Mouse (Mus musculus) embryonic stem cell, embryonic (primary cell): Measurements from ENCODE around the gene Glg1.

Experiments
- CTCF ChIA-PET, 4 experiments: fragments of 300-600 bp in 2 of 4; fragments of 350-600 bp in 2 of 4; sonication (Branson Sonifier 250); formaldehyde crosslinking; loops; one replicate each; lab custom pipeline; 2022; ENCODE audit warnings: inconsistent platforms in 2 of 4; lab: Charles Lee
- POLR2A ChIA-PET, 4 experiments: fragments of 300-600 bp in 2 of 4; fragments of 350-600 bp in 2 of 4; sonication (Branson Sonifier 250); formaldehyde crosslinking; loops; one replicate each; lab custom pipeline; 2022; ENCODE audit warnings: antibody characterized with exemption in 4 of 4, inconsistent platforms in 1 of 4; lab: Charles Lee

Gene Glg1

GRCm38 (mm10) chr8:111258631-111259407, at the start of gene Glg1:
TSS of gene Glg1 (minus strand) at chr8:111259216.
- CTCF ChIA-PET = interaction anchor here in 3 of 4 experiments (0.6 to 1.0 kb wide), 4 partner anchors 10 to 74 kb away, joined by 3 to 4 read pairs (median 3); partner anchors contain the start of gene Rfwd3 (in 1 of the 3)

GRCm38 (mm10) chr8:111305031-111305730, 46.2 kb upstream of the Glg1 start:
- ChIA-PET POLR2A (interaction anchor here in 2 of 4 experiments (0.7 to 1.3 kb wide), 5 partner anchors 23 to 461 kb away, joined by 3 to 4 read pairs (median 4); partner anchors contain the start of gene Glg1 (in 1 of the 2)), CTCF (interaction anchor here in 2 of 4 experiments (0.7 to 1.1 kb wide), 3 partner anchors 8 to 87 kb away, joined by 4 to 7 read pairs (median 4); no protein-coding TSS in a partner anchor)

More at GRCm38 (mm10) chr8:111258631-111259407, at the start of gene Glg1:
- POLR2A ChIA-PET = interaction anchor here (0.5 to 5.4 kb wide), 38 partner anchors 8 to 503 kb away, joined by 3 to 37 read pairs (median 4); partner anchors contain the start of genes Rfwd3 (in 3 of the 4), Cog4 (in 1 of the 4), Ddx19a (in 1 of the 4) and Ddx19b (in 1 of the 4)

- CTCF ChIA-PET = interaction anchor here (0.6 to 1.3 kb wide), 7 partner anchors 8 to 675 kb away, joined by 3 to 8 read pairs (median 6); no protein-coding TSS in a partner anchor
Measured at GRCm38 (mm10) chr8:111304359-111304758, 45.3 kb upstream of the Glg1 start.

GRCm38 (mm10) chr8:111303076-111303803, 44.2 kb upstream of the Glg1 start:
- ChIA-PET CTCF (interaction anchor here in 2 of 4 experiments (0.6 to 1.3 kb wide), 2 partner anchors 22 to 674 kb away, joined by 4 to 7 read pairs; no protein-coding TSS in a partner anchor), POLR2A (interaction anchor here in 3 of 4 experiments (0.6 to 1.7 kb wide), 13 partner anchors 10 to 673 kb away, joined by 3 to 5 read pairs (median 3); no protein-coding TSS in a partner anchor)

More at GRCm38 (mm10) chr8:111304359-111304758, 45.3 kb upstream of the Glg1 start:
- POLR2A ChIA-PET = interaction anchor here in 3 of 4 experiments (0.6 to 1.7 kb wide), 21 partner anchors 9 to 675 kb away, joined by 3 to 5 read pairs (median 3); partner anchors contain the start of genes Cfdp1 (in 1 of the 3) and Glg1 (in 1 of the 3)

- CTCF ChIA-PET = interaction anchor here in 3 of 4 experiments (0.6 to 1.1 kb wide), 15 partner anchors 22 to 1331 kb away, joined by 3 to 7 read pairs (median 4); partner anchors contain the start of genes Ddx19b (in 1 of the 3) and Mlkl (in 1 of the 3)
- POLR2A ChIA-PET = interaction anchor here (0.7 to 2.9 kb wide), 85 partner anchors 7 to 778 kb away, joined by 3 to 60 read pairs (median 4); partner anchors contain the start of genes Glg1 (in 3 of the 4), Aars (in 1 of the 4), Ddx19a (in 1 of the 4) and Ddx19b (in 1 of the 4)
Measured at GRCm38 (mm10) chr8:111300597-111301546, 41.9 kb upstream of the Glg1 start.

- ChIA-PET POLR2A (interaction anchor here (0.6 to 2.9 kb wide), 126 partner anchors 8 to 1045 kb away, joined by 3 to 60 read pairs (median 4); partner anchors contain the start of genes Glg1 (in 3 of the 4), Aars (in 1 of the 4), Ddx19a (in 1 of the 4) and Ddx19b (in 1 of the 4)), CTCF (interaction anchor here (0.5 to 1.2 kb wide), 37 partner anchors 9 to 1330 kb away, joined by 3 to 14 read pairs (median 4); partner anchors contain the start of genes Ddx19b (in 1 of the 4), Fuk (in 1 of the 4), Glg1 (in 1 of the 4) and Il34 (in 1 of the 4))
Measured at GRCm38 (mm10) chr8:111299821-111300568, 41.0 kb upstream of the Glg1 start, which contains the start of gene Rfwd3. TSS of gene Rfwd3 (minus strand) at chr8:111300222.

- ChIA-PET CTCF (interaction anchor here in 2 of 4 experiments (0.7 to 1.2 kb wide), 10 partner anchors 11 to 397 kb away, joined by 3 to 14 read pairs (median 3); partner anchors contain the start of genes Ddx19b (in 1 of the 2), Fuk (in 1 of the 2) and Glg1 (in 1 of the 2)), POLR2A (interaction anchor here (0.6 to 2.9 kb wide), 92 partner anchors 8 to 777 kb away, joined by 3 to 60 read pairs (median 4); partner anchors contain the start of genes Glg1 (in 3 of the 4), Aars (in 1 of the 4), Ddx19a (in 1 of the 4) and Ddx19b (in 1 of the 4))
Measured at GRCm38 (mm10) chr8:111299363-111299820, 40.4 kb upstream of the Glg1 start.

GRCm38 (mm10) chr8:111298011-111298410, 39.0 kb upstream of the Glg1 start:
- POLR2A ChIA-PET = interaction anchor here in 2 of 4 experiments (2.4 to 2.9 kb wide), 6 partner anchors 12 to 266 kb away, joined by 7 to 60 read pairs (median 24); partner anchors contain the start of genes Aars (in 1 of the 2), Ddx19b (in 1 of the 2) and Glg1 (in 1 of the 2)

GRCm38 (mm10) chr8:111291733-111292132, 32.7 kb upstream of the Glg1 start:
- POLR2A ChIA-PET = interaction anchor here in 3 of 4 experiments (0.9 to 2.3 kb wide), 10 partner anchors 8 to 531 kb away, joined by 3 to 30 read pairs (median 4); partner anchors contain the start of genes Rfwd3 (in 3 of the 3) and Glg1 (in 1 of the 3)

More at GRCm38 (mm10) chr8:111298011-111298410, 39.0 kb upstream of the Glg1 start:
- CTCF ChIA-PET = interaction anchor here in 1 of 4 experiments (1.0 kb wide), 1 partner anchor 14 kb away, joined by 3 read pairs; no protein-coding TSS in a partner anchor

GRCm38 (mm10) chr8:111290586-111290985, 31.6 kb upstream of the Glg1 start:
- ChIA-PET POLR2A (interaction anchor here in 3 of 4 experiments (0.7 to 2.3 kb wide), 3 partner anchors 9 to 371 kb away, joined by 3 to 30 read pairs (median 18); partner anchors contain the start of genes Rfwd3 (in 2 of the 3) and St3gal2 (in 1 of the 3)), CTCF (interaction anchor here in 2 of 4 experiments (0.5 to 1.1 kb wide), 3 partner anchors 21 to 249 kb away, joined by 3 to 5 read pairs (median 4); no protein-coding TSS in a partner anchor)

More at GRCm38 (mm10) chr8:111291733-111292132, 32.7 kb upstream of the Glg1 start:
- CTCF ChIA-PET = interaction anchor here in 1 of 4 experiments (1.1 kb wide), 1 partner anchor 20 kb away, joined by 3 read pairs; no protein-coding TSS in a partner anchor

- ChIA-PET POLR2A (interaction anchor here in 2 of 4 experiments (1.2 to 7.1 kb wide), 9 partner anchors 9 to 438 kb away, joined by 3 to 60 read pairs (median 4); partner anchors contain the start of genes Rfwd3 (in 2 of the 2) and Glg1 (in 1 of the 2)), CTCF (no interaction called here)
Measured at GRCm38 (mm10) chr8:111285603-111286002, 26.6 kb upstream of the Glg1 start.

- ChIA-PET POLR2A (interaction anchor here in 3 of 4 experiments (0.5 to 2.2 kb wide), 12 partner anchors 10 to 1038 kb away, joined by 3 to 9 read pairs (median 4); partner anchors contain the start of genes Glg1 (in 2 of the 3) and Rfwd3 (in 2 of the 3)), CTCF (no interaction called here)
Measured at GRCm38 (mm10) chr8:111282093-111282492, 23.1 kb upstream of the Glg1 start.

- ChIA-PET CTCF (interaction anchor here in 2 of 4 experiments (0.6 to 0.8 kb wide), 3 partner anchors 32 to 327 kb away, joined by 3 to 4 read pairs (median 3); partner anchors contain the start of gene Rfwd3 (in 1 of the 2)), POLR2A (interaction anchor here in 3 of 4 experiments (0.6 to 3.0 kb wide), 10 partner anchors 9 to 688 kb away, joined by 3 to 17 read pairs (median 4); partner anchors contain the start of genes Glg1 (in 1 of the 3) and Rfwd3 (in 1 of the 3))
Measured at GRCm38 (mm10) chr8:111268277-111268676, 9.3 kb upstream of the Glg1 start.
